Mouse (Mus musculus): Measurements from ENCODE around the gene Mmd. TPM values are rescaled to one million over a fixed set of nuclear protein-coding genes. Genes with fewer than 3 reads are reported as not detected.
A peak's percentile ranks its signal among the peaks of the same experiment; 100 is the strongest.

Mmd gene
- total RNA-seq, 2 experiments from 2014 or later: 219 to 221 TPM

GRCm38 (mm10) chr11:90245630-90246029 is 3.6 kb upstream of the Mmd start:
- DNase-seq (ENCODE audit: low spot score in 2 of 2): no peak
- intact Hi-C loops (cut with DNase I): no loop called here

- intact Hi-C loops (cut with DNase I): no loop called here
- DNase-seq (ENCODE audit: low spot score in 2 of 2): no peak
Measured at GRCm38 (mm10) chr11:90246676-90247075, 2.6 kb upstream of the Mmd start.

GRCm38 (mm10) chr11:90247793-90248192 is 1.5 kb upstream of the Mmd start:
- DNase-seq (ENCODE audit: low spot score in 2 of 2): no peak
- intact Hi-C loops (cut with DNase I): no loop called here

- intact Hi-C loops (cut with DNase I): no loop called here
- DNase-seq (ENCODE audit: low spot score in 2 of 2): peak in 1 of 2 experiments; percentile 27
Measured at GRCm38 (mm10) chr11:90249701-90250141, 465 bp downstream of the Mmd start.

GRCm38 (mm10) chr11:90250189-90250588 is 933 bp downstream of the Mmd start:
- DNase-seq (ENCODE audit: low spot score in 2 of 2): no peak
- intact Hi-C loops (cut with DNase I): no loop called here

GRCm38 (mm10) chr11:90250730-90251129 is 1.5 kb downstream of the Mmd start:
- intact Hi-C loops (cut with DNase I): no loop called here

GRCm38 (mm10) chr11:90251923-90252322 is 2.7 kb downstream of the Mmd start:
- intact Hi-C loops (cut with DNase I): no loop called here
- no peak for DNase-seq (ENCODE audit: low spot score in 2 of 2)

More at GRCm38 (mm10) chr11:90250730-90251129, 1.5 kb downstream of the Mmd start:
- DNase-seq (ENCODE audit: low spot score in 2 of 2): no peak

GRCm38 (mm10) chr11:90252366-90252765 is 3.1 kb downstream of the Mmd start:
- no peak for DNase-seq (ENCODE audit: low spot score in 2 of 2)
- intact Hi-C loops (cut with DNase I): no loop called here

GRCm38 (mm10) chr11:90254536-90254935 is 5.3 kb downstream of the Mmd start:
- DNase-seq (ENCODE audit: low spot score in 2 of 2): no peak
- intact Hi-C loops (cut with DNase I): no loop called here

- peak in 1 of 2 experiments; percentile 52 for DNase-seq (ENCODE audit: low spot score in 2 of 2)
- intact Hi-C loops (cut with DNase I): loop anchor here (5.0 kb wide), 1 partner anchor 132 kb away; no protein-coding TSS in a partner anchor
Measured at GRCm38 (mm10) chr11:90255687-90256086, 6.4 kb downstream of the Mmd start.

- DNase-seq (ENCODE audit: low spot score in 2 of 2): no peak
- intact Hi-C loops (cut with DNase I): loop anchor here (5.0 kb wide), 1 partner anchor 130 kb away; no protein-coding TSS in a partner anchor
Measured at GRCm38 (mm10) chr11:90256833-90257525, 7.7 kb downstream of the Mmd start.

- intact Hi-C loops (cut with DNase I): loop anchor here (5.0 kb wide), 1 partner anchor 129 kb away; no protein-coding TSS in a partner anchor
- no peak for DNase-seq (ENCODE audit: low spot score in 2 of 2)
Measured at GRCm38 (mm10) chr11:90258321-90258927, 9.2 kb downstream of the Mmd start.

- no peak for DNase-seq (ENCODE audit: low spot score in 2 of 2)
- intact Hi-C loops (cut with DNase I): loop anchor here (5.0 kb wide), 1 partner anchor 128 kb away; no protein-coding TSS in a partner anchor
Measured at GRCm38 (mm10) chr11:90259071-90259470, 9.8 kb downstream of the Mmd start.

- intact Hi-C loops (cut with DNase I): loop anchor here (5.0 kb wide), 1 partner anchor 127 kb away; no protein-coding TSS in a partner anchor
- no peak for DNase-seq (ENCODE audit: low spot score in 2 of 2)
Measured at GRCm38 (mm10) chr11:90259826-90260225, 10.6 kb downstream of the Mmd start.

- intact Hi-C loops (cut with DNase I): no loop called here
- DNase-seq (ENCODE audit: low spot score in 2 of 2): no peak
Measured at GRCm38 (mm10) chr11:90264180-90264579, 14.9 kb downstream of the Mmd start.

- intact Hi-C loops (cut with DNase I): no loop called here
- DNase-seq (ENCODE audit: low spot score in 2 of 2): no peak
Measured at GRCm38 (mm10) chr11:90265581-90265980, 16.3 kb downstream of the Mmd start.

GRCm38 (mm10) chr11:90268934-90269333 is 19.7 kb downstream of the Mmd start:
- intact Hi-C loops (cut with DNase I): no loop called here
- DNase-seq (ENCODE audit: low spot score in 2 of 2): no peak

GRCm38 (mm10) chr11:90269398-90270123 is 20.3 kb downstream of the Mmd start:
- intact Hi-C loops (cut with DNase I): no loop called here
- no peak for DNase-seq (ENCODE audit: low spot score in 2 of 2)

- DNase-seq (ENCODE audit: low spot score in 2 of 2): no peak
- intact Hi-C loops (cut with DNase I): no loop called here
Measured at GRCm38 (mm10) chr11:90270132-90270877, 21.0 kb downstream of the Mmd start.

Measured in left cerebral cortex, postnatal 14 days (tissue).